9 mouse cellular contexts compared by ENCODE assay signal in genomic region chr17:35066084-35066483, GRCm38 (mm10). TPM values are rescaled to one million over a fixed set of nuclear protein-coding genes. Genes with fewer than 3 reads are reported as not detected.
DNase-seq lines count a peak whose midpoint lies in the region; ATAC-seq and TF ChIP-seq lines count a peak whose summit lies in the region.
"Had no signal": no experiment of that assay in that cellular context is flagged by ENCODE, and none has a peak within 500 bp of the region (broad histone marks: within the 10 kb centered on the region; RNA-seq: fewer than 3 reads in every experiment).

Gene Mpig6b (minus strand): TSS chr17:35066184.

- no peak for DNase-seq in heart, adult 2 months
- no peak for DNase-seq in heart, postnatal 14 days
- DNase-seq in thymus, adult 2 months, result no peak
- no peak for DNase-seq in thymus, postnatal 4 days
- DNase-seq in liver, embryonic 14.5 days (ENCODE audit: low read depth in 3 of 3, low spot score in 3 of 3), result no peak
- DNase-seq in embryo, embryonic 10 days (ENCODE audit: low spot score), result no peak
- no peak for DNase-seq in thymus, adult 18-20 months
- no peak for DNase-seq in right cerebral cortex, postnatal 4 days

- TF ChIP-seq EP300 in heart, adult 2 months (IDR thresholded peaks at IDR 0.05; ENCODE audit: insufficient read depth, low read depth, low read length), result no peak
- TF ChIP-seq EP300 in liver, embryonic 14.5 days (IDR thresholded peaks at IDR 0.05; ENCODE audit: low read depth), result no peak

- peak within 1 kb of the TSS; percentile 18; the same call in 1 of the 2 replicates for H3K4me3 ChIP-seq in heart, adult 2 months
- H3K4me3 ChIP-seq in thymus, adult 2 months (ENCODE audit: control insufficient read depth, insufficient read depth, low read length), result peak within 1 kb of the TSS; percentile 32
- peak within 1 kb of the TSS; percentile 37 to 43 for H3K4me3 ChIP-seq in liver, embryonic 14.5 days (ENCODE audit: insufficient read depth in 1 of 2, low read depth in 2 of 2, low read length in 2 of 2)

- TF ChIP-seq CTCF in heart, adult 2 months (IDR thresholded peaks at IDR 0.05), result no peak
- TF ChIP-seq CTCF in thymus, adult 2 months (IDR thresholded peaks at IDR 0.05; ENCODE audit: borderline replicate concordance, control insufficient read depth, extremely low read depth, insufficient read depth, low read length, poor library complexity), result no peak
- no peak for TF ChIP-seq CTCF in liver, embryonic 14.5 days (IDR thresholded peaks at IDR 0.05; ENCODE audit: low read depth)

- no peaks in the 10 kb centered on the region for H3K9me3 ChIP-seq in liver, embryonic 14.5 days (ENCODE audit: control insufficient read depth, low read length)

- H3K27me3 ChIP-seq in heart, adult 2 months (ENCODE audit: control insufficient read depth, insufficient read depth, low read length), result no peaks in the 10 kb centered on the region; the same call in 1 of the 2 replicates
- peaks cover 16% of the 10 kb centered on the region for H3K27me3 ChIP-seq in thymus, adult 2 months (ENCODE audit: control insufficient read depth, insufficient read depth, low read length)
- H3K27me3 ChIP-seq in liver, embryonic 14.5 days (ENCODE audit: control insufficient read depth, insufficient read depth, low read length), result peaks cover 41% of the 10 kb centered on the region

- H3K27ac ChIP-seq in heart, adult 2 months, result no peak within 1 kb of the TSS
- H3K27ac ChIP-seq in thymus, adult 2 months (ENCODE audit: control insufficient read depth, insufficient read depth, low read length), result no peak within 1 kb of the TSS
- no peak within 1 kb of the TSS for H3K27ac ChIP-seq in liver, embryonic 14.5 days

- peaks cover 2% of the 10 kb centered on the region for H3K4me1 ChIP-seq in heart, adult 2 months (ENCODE audit: control insufficient read depth, insufficient read depth, low read length)
- H3K4me1 ChIP-seq in thymus, adult 2 months (replicated peaks; ENCODE audit: control insufficient read depth, insufficient read depth, low read length), result peaks cover 23% of the 10 kb centered on the region
- peaks cover 9 to 11% of the 10 kb centered on the region in 2 experiments for H3K4me1 ChIP-seq in liver, embryonic 14.5 days (replicated peaks; ENCODE audit: control insufficient read depth in 2 of 2, insufficient read depth in 2 of 2, low read length in 1 of 2)

- no peak for ATAC-seq in liver, embryonic 14.5 days (ENCODE audit: insufficient read depth)

- TF ChIP-seq POLR2A in heart, adult 2 months (IDR thresholded peaks at IDR 0.05; ENCODE audit: insufficient read depth, low read depth, low read length), result no peak
- TF ChIP-seq POLR2A in thymus, adult 2 months (IDR thresholded peaks at IDR 0.05; ENCODE audit: control insufficient read depth, extremely low read depth, insufficient read depth, low read length, poor library complexity), result no peak

- no peaks in the 10 kb centered on the region for H3K79me2 ChIP-seq in heart, adult 2 months (replicated peaks; ENCODE audit: control insufficient read depth, insufficient read depth, low read length)

- peak within 1 kb of the TSS; percentile 36; the same call in 1 of the 2 replicates for H3K9ac ChIP-seq in heart, adult 2 months (ENCODE audit: low read depth, low read length)
- peak within 1 kb of the TSS; percentile 23; the same call in 1 of the 2 replicates for H3K9ac ChIP-seq in liver, embryonic 14.5 days (replicated peaks)

- H3K4me2 ChIP-seq in liver, embryonic 14.5 days (ENCODE audit: low read depth), result peak within 1 kb of the TSS; percentile 72

- WGBS in heart, adult 2 months, result 71% methylated on average over 10 of the region's 10 CpGs
- WGBS in thymus, adult 2 months, result 64% methylated on average over 10 of the region's 10 CpGs
- 32% methylated on average over 10 of the region's 10 CpGs for WGBS in liver, embryonic 14.5 days (ENCODE audit: insufficient replicate concordance)

- no peaks in the 10 kb centered on the region for H3K36me3 ChIP-seq in heart, adult 2 months (ENCODE audit: control insufficient read depth, insufficient read depth, low read length)
- H3K36me3 ChIP-seq in thymus, adult 2 months (ENCODE audit: control insufficient read depth, insufficient read depth, low read length), result no peaks in the 10 kb centered on the region
- H3K36me3 ChIP-seq in liver, embryonic 14.5 days (replicated peaks; ENCODE audit: control insufficient read depth, insufficient read depth, low read depth), result no peaks in the 10 kb centered on the region

- intact Hi-C loops in heart, adult 2 months (cut with DNase I), result no loop called here
- intact Hi-C loops in heart, postnatal 14 days (cut with DNase I), result no loop called here

RNA-seq across cellular contexts. Expression of gene Mpig6b, which starts in this region (rescaled TPM):
- total RNA-seq in heart, adult 2 months (2021), result 1 to 10 TPM in 1 of 2 experiments, under 1 TPM in 1; 0.31 to 2.4 TPM
- polyA plus RNA-seq in heart, adult 2 months (2012; rRNA removed), result 0.32 and 1.4 TPM in 2 replicates
- total RNA-seq in heart, postnatal 14 days (2021), result under 1 TPM; 0.61 to 0.74 TPM
- polyA plus RNA-seq in thymus, adult 2 months (2012; rRNA removed), result 0.18 and 0.20 TPM in 2 replicates
- 2.3 and 2.6 TPM in 2 replicates for polyA plus RNA-seq in liver, embryonic 14.5 days (2012; rRNA removed)
- 4.0 and 6.6 TPM in 2 replicates for polyA plus RNA-seq in liver, embryonic 14.5 days (2014; fragmentation: Nextera tagmentation; extraction: Ambion mirVana)
- total RNA-seq: gastrocnemius, adult 18-20 months had no signal
